Mouse (Mus musculus): ENCODE data around the gene Lman2. TPM values are rescaled to one million over a fixed set of nuclear protein-coding genes. Genes with fewer than 3 reads are reported as not detected.

The Lman2 gene
- 10 to 100 TPM; 49.1 to 49.8 TPM for total RNA-seq (2021)

DNA sequence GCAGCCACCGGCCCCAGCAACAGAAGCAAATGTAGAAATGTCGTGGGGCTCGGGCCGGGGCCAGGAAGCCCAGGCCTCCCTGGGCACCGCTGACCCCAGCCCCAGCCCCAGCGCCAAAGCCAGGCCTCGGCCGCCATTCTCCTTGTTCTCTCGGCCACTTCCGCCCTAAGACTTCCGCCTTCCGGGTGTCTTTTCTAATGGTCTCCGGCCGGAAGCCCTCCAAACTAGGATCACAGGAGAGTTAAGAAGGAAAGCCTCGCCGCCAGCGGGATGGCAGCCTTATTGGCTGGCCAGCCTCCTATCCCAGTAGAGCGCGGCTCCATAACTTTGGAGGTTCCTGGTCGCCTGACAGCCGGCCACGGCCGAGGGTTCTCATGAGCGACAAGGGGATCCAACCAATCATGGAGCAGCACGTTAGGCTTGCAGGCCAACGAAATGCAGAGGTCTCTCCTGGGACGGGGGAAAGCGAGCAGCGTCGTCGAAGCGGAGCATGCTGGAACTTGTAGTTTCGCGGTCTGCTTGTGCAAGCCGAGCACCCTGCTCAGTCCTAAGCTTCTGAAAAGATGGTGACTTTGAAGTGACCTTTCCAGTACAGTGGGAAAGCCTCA, at the start of gene Lman2:
Lman2 (minus strand) TSS at position 331 of the 608 bp plus-strand sequence.
- DNase-seq (ENCODE audit: low spot score): peak; percentile 97
- intact Hi-C loops (cut with DNase I): no loop called here

DNA sequence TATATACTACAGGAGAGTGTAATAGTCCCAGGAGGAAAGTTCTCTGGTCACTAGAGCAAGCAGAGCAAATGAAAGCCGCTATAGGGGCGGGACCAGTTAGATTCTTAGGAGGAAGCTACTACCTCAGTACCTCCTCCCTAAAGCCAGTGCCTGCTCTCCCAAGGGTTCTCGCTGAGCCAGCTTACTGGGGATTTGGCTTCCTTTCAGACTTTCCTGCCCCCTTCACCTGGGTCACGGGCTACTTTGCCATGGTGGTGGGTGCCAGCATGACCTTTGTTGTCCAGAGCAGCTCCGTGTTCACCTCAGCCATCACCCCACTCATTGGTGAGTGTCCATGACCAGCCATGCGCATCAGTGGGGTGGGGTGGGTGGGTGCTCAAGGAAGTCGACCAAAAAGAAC, 49.2 kb upstream of the Lman2 start:
- DNase-seq (ENCODE audit: low spot score): no peak
- intact Hi-C loops (cut with DNase I): no loop called here

DNA sequence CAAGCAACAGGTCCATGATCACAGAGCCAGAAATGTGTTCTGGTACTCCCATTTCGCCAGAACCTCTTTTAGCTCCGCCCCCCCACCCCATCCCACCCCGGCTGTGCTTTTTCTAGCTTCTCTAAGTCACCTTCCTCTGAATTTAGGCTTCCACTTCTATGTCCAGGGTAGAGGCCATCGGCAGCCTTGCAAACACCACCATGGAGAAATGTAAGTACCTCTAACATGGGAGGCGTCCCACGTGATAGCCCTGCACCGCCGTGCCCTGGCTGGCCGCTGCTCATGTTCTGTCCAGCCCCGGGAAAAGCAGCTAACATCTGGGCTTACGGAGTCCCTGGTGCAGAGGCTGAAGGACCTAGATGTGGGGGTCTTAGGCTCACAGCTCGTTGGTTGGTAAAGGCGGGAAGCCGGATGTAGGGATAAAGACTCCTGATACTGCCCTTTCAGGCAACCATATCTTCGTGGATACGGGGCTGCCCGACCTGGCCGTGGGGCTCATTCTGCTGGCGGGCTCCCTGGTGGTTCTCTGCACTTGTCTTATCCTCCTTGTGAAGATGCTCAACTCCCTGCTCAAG, 46.0 kb upstream of the Lman2 start:
- no peak for DNase-seq (ENCODE audit: low spot score)
- intact Hi-C loops (cut with DNase I): loop anchor here (5.0 kb wide), 1 partner anchor 129 kb away; the partner anchor contains the start of gene Ddx41

DNA sequence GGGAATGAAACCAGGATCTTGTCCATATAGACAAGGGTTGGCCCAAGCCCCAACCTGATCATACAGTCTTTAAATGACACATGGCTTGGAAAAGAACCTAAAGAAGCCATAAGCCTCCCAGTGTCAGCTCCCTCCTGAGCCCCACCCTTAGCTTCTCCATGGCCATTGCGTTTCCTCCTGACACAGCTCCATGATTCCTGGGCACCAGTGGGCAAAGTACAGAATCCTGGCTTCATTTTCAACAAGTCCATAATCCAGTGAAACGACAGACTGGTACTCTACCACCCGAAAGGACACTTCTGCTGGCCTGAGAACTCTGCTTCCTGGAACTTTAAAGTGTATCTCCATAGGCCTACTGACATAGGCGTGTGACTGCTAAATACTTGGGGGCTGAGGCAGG, 44.8 kb upstream of the Lman2 start:
- intact Hi-C loops (cut with DNase I): loop anchor here (5.0 kb wide), 1 partner anchor 130 kb away; the partner anchor contains the start of gene Ddx41
- DNase-seq (ENCODE audit: low spot score): no peak

DNA sequence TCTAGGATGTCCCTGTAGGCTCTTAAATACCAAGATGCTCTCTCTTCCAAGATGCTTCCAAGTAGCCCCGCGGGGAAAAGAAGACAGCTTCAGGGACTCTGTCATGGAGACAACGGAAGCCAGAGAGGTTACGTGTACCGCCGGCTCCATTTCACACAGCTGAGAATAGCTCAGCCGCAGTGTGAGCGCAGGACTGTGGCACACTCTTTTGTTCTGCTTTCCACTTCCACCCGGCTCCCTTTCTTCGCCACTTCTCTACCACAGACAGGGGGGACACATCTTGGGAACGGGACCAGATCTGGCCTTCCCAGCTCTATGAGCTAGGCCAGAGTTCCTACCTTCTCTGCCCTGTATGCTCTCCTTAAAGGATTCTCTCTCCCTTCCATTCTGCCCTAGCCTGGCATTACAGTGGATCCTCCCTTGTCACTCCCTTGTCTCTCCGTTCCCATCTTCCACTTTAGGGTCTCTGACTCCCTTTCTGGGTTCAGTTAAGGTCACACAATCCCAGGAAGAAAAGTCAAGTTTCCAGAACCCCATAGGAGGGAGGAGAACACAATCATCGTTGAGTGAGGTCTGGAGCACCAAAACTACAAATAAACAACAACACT, 43.3 kb upstream of the Lman2 start:
- DNase-seq (ENCODE audit: low spot score): no peak

DNA sequence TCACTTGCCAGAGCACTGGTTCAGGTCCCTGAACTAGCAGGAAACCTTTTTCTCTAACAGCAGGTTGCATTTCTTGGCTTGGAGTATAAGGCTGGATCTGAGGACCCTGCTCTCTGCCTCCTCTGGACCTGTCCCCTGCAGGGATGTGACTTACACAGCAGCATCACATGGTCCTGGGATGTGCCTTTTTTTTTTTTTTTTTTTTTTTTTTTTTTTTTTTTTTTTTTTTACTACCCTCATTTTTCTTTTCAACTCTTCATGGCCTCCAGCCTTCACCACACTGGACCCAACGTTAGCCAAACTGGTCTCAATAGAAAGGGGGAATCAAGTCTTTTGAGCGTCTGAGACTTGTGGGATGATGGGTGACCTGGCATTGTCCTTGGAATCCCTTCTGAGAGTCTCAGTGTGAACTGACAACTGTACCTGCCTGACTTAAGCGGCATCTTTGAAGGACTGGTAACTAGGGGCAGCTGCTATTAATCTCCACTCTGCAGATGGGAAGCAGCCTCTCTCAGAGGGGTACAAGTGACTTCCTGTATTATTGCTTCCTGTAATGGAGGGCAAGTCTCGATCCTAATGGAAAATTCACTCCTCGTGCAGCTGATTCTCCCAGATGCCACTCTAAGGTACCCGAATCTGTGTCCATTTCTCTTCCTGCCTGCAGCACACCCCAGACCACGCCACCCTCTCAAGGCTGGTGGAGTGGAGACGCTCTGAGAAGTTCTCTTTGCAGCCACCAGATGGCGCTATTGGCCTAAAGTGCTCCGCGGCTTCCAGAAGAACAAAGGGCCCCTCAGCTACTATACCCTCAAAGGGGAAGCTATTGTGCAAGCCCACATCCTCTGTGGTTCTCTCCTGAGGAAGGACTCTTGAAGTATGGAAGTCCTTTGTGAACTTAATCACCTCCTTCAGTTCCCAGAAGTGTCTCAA, 42.5 kb upstream of the Lman2 start:
- intact Hi-C loops (cut with DNase I): loop anchor here (1.0 to 5.0 kb wide), 2 partner anchors 112 to 132 kb away; partner anchors contain the start of gene Ddx41
- DNase-seq (ENCODE audit: low spot score): peak; percentile 46

More for the DNA sequence above, 43.3 kb upstream of the Lman2 start:
- intact Hi-C loops (cut with DNase I): loop anchor here (1.0 to 5.0 kb wide), 2 partner anchors 111 to 131 kb away; partner anchors contain the start of gene Ddx41

DNA sequence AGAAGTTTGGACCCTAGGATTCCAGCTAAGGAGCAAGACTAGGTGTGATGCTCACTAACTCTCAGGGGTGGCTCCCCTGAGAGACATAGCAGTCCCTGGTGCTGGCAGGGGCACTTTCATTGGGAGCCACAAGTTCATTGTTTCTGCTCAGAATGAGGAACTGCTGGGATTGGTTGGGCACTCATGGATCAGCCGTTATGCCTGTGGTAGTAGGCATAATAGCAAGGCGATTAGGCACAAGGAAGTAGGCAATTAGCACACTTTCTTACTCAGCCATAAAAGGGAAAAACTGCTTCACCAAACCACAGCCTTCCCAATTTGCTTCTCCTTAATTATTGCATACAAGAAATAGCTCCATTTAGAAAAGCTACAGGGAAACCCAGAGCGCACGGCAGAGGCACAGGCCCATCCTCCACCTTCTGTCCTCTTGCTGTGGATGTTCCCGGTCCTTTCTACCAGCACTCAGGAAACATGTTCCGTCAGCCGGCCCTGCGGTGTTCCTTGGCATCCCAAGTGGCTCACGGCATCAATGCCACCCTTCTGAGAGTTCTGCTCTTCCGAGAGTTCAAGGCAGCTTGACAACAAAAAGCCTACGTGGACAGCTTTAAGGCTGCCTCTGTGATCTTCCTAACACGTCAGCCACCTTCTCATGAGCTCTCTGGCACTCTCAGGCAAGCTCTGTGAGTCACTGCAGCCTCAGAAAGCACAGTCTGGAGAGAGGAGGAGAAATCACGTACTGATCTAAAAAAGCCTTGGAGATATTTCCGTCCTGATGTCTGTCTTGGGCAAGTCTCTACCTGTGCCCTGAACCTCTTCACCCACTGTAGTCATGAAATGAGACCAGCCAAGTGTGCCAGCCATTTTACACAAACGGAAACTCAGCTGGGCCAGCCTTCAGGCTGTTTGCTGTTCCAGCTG, 41.6 kb upstream of the Lman2 start:
- no peak for DNase-seq (ENCODE audit: low spot score)
- intact Hi-C loops (cut with DNase I): no loop called here

DNA sequence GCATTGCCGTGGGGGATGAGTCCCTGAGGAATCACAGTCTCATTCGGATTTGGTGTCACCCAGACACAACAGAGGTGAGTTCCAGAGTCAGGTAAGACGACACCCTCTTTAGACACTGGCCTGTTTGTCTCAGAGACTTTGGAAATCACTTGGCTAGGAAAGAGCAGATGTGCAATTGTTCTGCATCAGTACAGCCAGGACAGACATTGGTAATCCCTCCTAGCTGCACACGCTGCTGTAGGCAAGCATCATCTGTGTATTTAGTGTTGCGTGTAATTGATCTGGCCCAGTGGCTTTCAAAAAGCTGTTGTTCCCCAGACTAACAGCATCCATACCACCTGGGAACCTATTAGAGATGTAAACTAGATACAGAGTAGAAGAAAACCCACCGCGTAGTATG, 40.7 kb upstream of the Lman2 start:
- intact Hi-C loops (cut with DNase I): no loop called here
- no peak for DNase-seq (ENCODE audit: low spot score)

DNA sequence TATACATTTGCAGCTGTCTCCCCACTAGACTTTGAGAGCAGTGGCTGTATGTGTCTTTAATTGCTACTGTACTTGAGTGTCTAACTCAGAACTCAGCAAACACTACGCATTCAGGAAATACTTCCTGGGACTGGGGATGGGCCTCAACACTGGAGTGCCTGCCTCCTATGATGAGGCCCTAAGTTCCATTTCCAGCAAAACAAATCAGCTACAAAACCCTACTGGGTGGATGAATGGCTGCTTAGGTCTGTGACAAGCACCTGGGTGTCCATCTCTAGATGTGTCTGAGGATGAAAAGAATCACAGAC, 37.4 kb upstream of the Lman2 start:
- DNase-seq (ENCODE audit: low spot score): no peak
- intact Hi-C loops (cut with DNase I): no loop called here

DNA sequence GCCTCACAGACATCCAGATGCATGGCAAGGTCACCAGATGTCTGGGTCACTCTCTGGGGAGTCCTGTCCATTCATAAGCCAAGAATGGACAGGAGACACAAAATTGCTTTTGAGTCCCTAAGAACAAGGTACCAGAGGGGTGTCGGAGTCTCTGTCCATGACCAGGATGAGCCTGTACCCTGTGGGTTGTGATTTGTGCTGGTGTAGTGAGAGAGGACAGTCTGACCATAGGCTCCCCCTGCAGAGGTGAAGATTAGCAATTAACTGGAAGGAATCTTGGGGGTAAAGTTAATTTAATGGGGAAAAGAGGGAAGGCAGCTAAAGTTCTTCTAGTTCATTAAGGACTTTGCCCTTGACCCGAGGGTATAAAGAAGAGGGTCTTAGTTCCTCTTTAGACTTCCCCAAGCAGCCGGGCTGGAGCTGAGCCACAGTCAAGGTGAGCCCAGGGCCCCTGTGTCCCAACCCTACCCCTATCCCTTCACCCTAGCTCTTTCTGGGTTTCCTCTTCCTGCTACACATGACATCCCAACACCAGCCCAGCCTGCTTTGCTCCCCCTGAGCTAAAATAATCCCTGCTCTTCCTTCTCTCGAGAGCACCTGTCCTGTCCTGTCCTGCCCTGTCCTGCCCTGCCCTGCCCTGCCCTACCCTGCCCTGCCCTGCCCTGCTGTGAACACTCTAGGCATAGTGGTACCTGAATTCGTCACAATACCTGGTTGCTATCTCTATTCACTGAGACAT, 36.9 kb upstream of the Lman2 start:
- intact Hi-C loops (cut with DNase I): no loop called here
- DNase-seq (ENCODE audit: low spot score): no peak

DNA sequence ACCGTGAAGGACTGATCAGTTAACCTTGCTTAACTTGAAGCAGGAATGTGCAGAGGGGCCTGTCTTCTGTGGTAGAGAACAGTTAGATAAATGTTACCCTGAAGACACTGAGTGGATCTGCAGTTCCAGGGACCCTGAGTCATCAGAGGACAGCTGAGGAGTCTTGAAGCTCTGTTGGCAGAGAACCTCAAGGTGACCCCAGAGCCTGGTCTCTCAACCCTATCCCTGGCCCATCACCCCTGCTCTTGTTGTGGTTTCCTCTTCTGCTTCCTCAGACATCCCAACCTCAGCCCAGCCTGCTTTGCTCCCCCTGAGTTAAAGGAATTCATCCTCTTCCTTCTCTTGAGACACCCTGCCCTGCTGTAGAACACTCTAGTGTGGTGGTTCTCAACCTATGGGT, 35.5 kb upstream of the Lman2 start, which contains the start of gene Slc34a1:
Slc34a1 (plus strand) TSS at position 100 of the 400 bp plus-strand sequence.
- intact Hi-C loops (cut with DNase I): no loop called here

DNA sequence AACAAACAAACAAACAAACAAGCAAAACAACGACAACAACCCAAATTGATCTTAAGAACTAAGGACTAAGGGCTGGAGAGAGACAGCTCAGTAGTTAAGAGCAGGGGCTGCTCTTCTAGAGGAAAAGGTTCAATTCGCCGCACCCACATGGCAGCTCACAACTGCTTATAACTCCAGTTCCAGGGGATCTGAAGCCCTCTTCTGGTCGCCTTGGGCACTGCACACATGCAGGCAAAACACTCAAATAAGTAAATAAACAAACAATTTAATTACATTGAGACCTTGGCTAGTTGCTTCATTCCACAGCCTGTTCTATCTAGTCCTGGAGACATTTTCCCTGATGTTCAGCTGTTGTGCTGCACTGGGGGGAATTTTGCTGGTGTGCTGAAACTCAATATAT, 30.4 kb upstream of the Lman2 start:
- intact Hi-C loops (cut with DNase I): no loop called here
- no peak for DNase-seq (ENCODE audit: low spot score)

More for the DNA sequence above, 35.5 kb upstream of the Lman2 start, which contains the start of gene Slc34a1:
- DNase-seq (ENCODE audit: low spot score): no peak

DNA sequence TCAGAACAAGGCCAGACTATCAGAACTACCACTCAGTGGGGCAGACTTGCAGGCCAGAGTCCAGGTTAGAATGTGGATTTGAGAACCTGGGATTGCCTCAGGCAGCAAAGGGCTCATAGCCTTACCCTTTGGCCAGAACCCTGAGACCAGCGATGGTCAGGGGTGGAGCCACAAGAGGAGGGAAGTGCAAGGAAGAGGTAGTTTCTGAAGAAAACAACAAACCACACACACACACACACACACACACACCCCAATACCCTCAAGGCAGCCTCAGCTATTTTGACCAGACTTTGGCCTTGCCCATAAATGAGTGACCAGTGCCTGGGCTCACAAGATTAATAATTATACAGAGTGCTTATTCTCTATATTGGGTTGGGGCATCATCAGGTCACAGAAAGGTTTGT, 29.0 kb upstream of the Lman2 start:
- intact Hi-C loops (cut with DNase I): no loop called here
- DNase-seq (ENCODE audit: low spot score): no peak

DNA sequence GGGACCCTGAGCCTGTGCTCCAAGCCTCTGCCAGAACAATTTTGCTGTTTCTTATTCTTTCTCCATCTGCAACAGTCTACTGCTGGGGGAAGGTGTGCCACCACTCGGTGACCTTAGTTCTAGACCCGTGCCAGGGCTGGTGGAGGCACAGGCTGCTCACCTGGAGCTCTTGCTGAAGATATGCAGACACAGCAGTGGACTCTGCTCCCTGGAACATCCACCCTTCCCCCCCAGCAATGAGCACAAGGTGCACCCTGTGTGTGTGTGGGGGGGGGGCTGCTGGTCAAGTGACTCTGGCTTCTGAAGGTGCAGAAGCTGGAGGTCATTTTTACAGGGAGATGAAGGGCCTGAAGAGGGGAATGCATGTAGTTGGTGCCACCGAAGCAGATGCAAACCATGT, 28.1 kb upstream of the Lman2 start:
- no peak for DNase-seq (ENCODE audit: low spot score)
- intact Hi-C loops (cut with DNase I): no loop called here

DNA sequence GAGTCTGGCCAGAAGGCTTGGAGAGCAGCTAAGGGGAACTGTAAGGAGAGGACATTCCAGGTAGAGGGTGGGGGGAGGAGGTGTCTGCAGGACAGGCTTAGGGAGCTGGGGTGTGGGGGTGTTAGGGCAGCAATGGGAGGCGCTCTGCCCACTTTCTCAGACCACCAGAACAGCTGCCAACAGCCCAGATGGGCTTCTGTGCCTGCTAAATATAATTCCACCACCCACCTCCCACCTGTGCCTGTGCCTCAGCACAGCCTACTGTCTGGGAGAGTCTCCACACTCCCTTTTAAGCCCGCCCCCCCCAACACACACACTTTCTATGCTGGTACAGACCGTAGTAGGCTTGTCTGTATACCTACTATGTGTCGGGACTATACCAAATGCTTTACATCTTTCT, 19.2 kb upstream of the Lman2 start:
- intact Hi-C loops (cut with DNase I): no loop called here
- no peak for DNase-seq (ENCODE audit: low spot score)

DNA sequence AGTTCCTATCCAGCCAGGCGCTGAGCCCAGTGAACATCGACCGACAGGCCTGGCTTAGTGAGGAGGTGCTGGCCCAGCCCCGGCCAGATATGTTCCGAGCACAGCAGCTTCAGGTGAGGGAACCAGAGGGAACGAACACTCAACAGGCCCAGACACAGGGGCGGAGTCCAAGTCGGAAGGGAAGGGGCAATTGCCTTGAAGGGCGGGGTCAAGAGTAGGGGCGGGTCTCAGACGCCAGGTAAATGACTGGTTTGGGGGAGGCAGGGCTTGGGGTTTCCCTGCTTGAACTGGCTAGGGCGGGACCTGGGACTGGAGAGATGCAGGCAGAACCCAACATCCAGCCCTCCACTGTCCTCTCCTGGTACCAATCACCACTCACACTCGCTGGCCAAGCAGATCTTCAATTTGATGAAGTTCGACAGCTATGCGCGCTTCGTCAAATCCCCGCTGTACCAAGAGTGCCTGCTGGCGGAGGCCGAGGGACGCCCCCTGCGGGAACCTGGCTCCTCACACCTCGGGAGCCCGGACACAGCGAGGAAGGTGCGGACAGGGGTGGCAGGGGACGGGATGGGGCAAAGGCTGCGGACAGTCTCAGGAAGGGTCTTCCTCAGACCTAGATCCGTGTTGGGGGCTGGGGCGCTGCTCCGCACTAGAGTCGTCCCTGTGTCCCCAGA, 16.5 kb upstream of the Lman2 start:
- intact Hi-C loops (cut with DNase I): no loop called here
- DNase-seq (ENCODE audit: low spot score): no peak

DNA sequence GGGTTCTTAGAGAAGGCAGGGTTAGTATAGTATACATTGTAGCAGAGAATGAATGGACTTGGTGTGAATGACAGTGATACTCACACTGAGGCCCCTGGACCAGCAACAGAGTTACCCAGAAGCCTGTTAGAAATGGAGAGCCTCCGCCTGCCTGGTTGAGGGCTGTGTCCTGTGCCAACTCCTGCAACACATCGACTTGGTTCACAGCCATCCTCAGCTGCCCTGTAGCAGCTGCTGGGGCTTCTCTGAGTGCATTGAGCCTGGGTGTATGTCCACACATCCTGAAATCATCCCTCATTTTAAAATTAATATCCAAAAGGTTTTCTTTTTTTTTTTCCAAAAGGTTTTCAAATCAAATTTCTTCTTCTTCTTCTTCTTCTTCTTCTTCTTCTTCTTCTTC, 13.3 kb upstream of the Lman2 start:
- intact Hi-C loops (cut with DNase I): no loop called here
- no peak for DNase-seq (ENCODE audit: low spot score)

Data from heart, postnatal 25 days (tissue).